Mouse (Mus musculus): Measurements from ENCODE around the gene Dgkz.

GRCm38 (mm10) chr2:92014248-92014647 lies 38.6 kb upstream of the Dgkz start:
- no peak for TF ChIP-seq CTCF (IDR thresholded peaks at IDR 0.05; ENCODE audit: low read depth, low read length)
- TF ChIP-seq POLR2A (IDR thresholded peaks at IDR 0.05; ENCODE audit: borderline replicate concordance, low read depth, low read length): no peak
